Mouse (Mus musculus) embryonic facial prominence, embryonic 13.5 days (tissue): Measurements from ENCODE around the gene Cbr3. TPM values are rescaled to one million over a fixed set of nuclear protein-coding genes. Genes with fewer than 3 reads are reported as not detected.
"Not testable (repeated sequence)": the region's sequence is repeated elsewhere in the genome, so short reads cannot be mapped to it uniquely, and the experiment has no call there.

Experiments
- ATAC-seq: fragments of 200-750 bp; cut with Nextera tagmentation; 2 replicates; pipeline ENCODE4 v1.8.0; 2017; ENCODE audit warnings: low read depth; ENCODE audit not compliant: insufficient number of reproducible peaks, insufficient read depth, low FRiP score, low TSS enrichment
- H3K27ac ChIP-seq: fragments of 300-500 bp; sonication (generic); 2 replicates; pipeline ENCODE4 v1.5.1; 2015; ENCODE audit warnings: moderate library complexity, mild to moderate bottlenecking, inconsistent platforms
- H3K27me3 ChIP-seq: fragments of 300-500 bp; sonication (generic); 2 replicates; pipeline ENCODE4 v1.6.1; 2015; ENCODE audit warnings: mild to moderate bottlenecking, inconsistent platforms
- H3K36me3 ChIP-seq: fragments of 300-500 bp; sonication (generic); 2 replicates; pipeline ENCODE4 v1.6.1; 2015; ENCODE audit warnings: mild to moderate bottlenecking, inconsistent platforms
- H3K4me1 ChIP-seq: fragments of 300-500 bp; sonication (generic); 2 replicates; pipeline ENCODE4 v1.6.1; 2015; ENCODE audit warnings: inconsistent platforms
- H3K4me2 ChIP-seq: fragments of 300-500 bp; sonication (generic); 2 replicates; pipeline ENCODE4 v1.6.1; 2015; ENCODE audit warnings: moderate library complexity, mild to moderate bottlenecking, inconsistent platforms
- H3K4me3 ChIP-seq: fragments of 300-500 bp; sonication (generic); 2 replicates; pipeline ENCODE4 v1.5.1; 2015; ENCODE audit warnings: mild to moderate bottlenecking, inconsistent platforms
- H3K9ac ChIP-seq: fragments of 300-500 bp; sonication (generic); 2 replicates; pipeline ENCODE4 v1.6.1; 2015; ENCODE audit warnings: mild to moderate bottlenecking, inconsistent platforms
- H3K9me3 ChIP-seq: fragments of 300-500 bp; sonication (generic); 2 replicates; pipeline ENCODE4 v1.6.1; 2016; ENCODE audit warnings: inconsistent platforms
- WGBS: fragments of 180-500 bp; shearing (Covaris S2); methylation state at CpG from one replicate; pipeline ENCODE4 v1.1.7; 2015; ENCODE audit warnings: mixed read lengths; 5-methylcytosine and 5-hydroxymethylcytosine counted together
- polyA plus RNA-seq: library from polyadenylated mRNA; unstranded; fragments of >200 nt; fragmentation: Nextera tagmentation; extraction: Ambion mirVana; gene quantifications from 2 replicates; pipeline ENCODE4 v1.2.1, GENCODE M21; 2015

The Cbr3 gene
- polyA plus RNA-seq = 8.1 and 9.9 TPM in 2 replicates

GRCm38 (mm10) chr16:93682689-93683507 lies at the start of gene Cbr3:
Gene Cbr3 (plus strand): TSS chr16:93683215.
- Histone ChIP-seq H3K27me3 (peaks cover 67% of the 10 kb centered on the region), H3K9ac (peak within 1 kb of the TSS; percentile 74), H3K4me2 (peak within 1 kb of the TSS; percentile 97), H3K27ac (no peak within 1 kb of the TSS), H3K4me3 (peak within 1 kb of the TSS; percentile 53), H3K36me3 (no peaks in the 10 kb centered on the region), H3K9me3 (no peaks in the 10 kb centered on the region), H3K4me1 (peaks cover 28% of the 10 kb centered on the region)
- WGBS = under 1% methylated on average over 63 of the region's 63 CpGs
- peak; percentile 64; the same call in 1 of the 2 replicates for ATAC-seq

DNA sequence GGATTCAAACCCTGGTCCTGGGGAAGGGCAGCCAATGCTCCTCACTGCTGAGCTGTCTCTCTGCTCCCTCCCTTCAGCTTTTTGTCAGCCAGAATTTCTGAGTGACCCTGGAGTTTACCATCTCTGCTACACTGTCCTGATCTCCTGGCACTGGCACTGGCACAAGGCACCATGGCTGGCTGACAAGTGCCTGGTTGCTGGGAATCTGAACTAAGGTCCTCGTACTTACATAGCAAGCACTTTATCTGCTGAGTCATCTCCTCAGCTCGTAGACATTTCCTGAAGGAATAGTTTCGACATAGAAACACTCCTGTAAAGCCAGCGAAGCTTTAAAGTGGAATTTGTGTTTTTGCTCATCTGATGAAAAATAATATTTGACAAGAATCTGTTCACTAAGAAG lies 39.0 kb upstream of the Cbr3 start:
- H3K9ac ChIP-seq = no peak overlapping the region
- no peaks in the 10 kb centered on the region for H3K27me3 ChIP-seq
- H3K36me3 ChIP-seq = no peaks in the 10 kb centered on the region
- 59% methylated on average over 4 of the region's 4 CpGs for WGBS
- no peaks in the 10 kb centered on the region for H3K4me1 ChIP-seq
- ATAC-seq = no peak
- no peak overlapping the region for H3K4me3 ChIP-seq
- no peak overlapping the region for H3K27ac ChIP-seq
- H3K4me2 ChIP-seq = no peak overlapping the region
- H3K9me3 ChIP-seq = no peaks in the 10 kb centered on the region

- no peaks in the 10 kb centered on the region for H3K4me1 ChIP-seq
- 72% methylated on average over 5 of the region's 5 CpGs for WGBS
- no peak overlapping the region for H3K9ac ChIP-seq
- no peaks in the 10 kb centered on the region for H3K9me3 ChIP-seq
- no peaks in the 10 kb centered on the region for H3K36me3 ChIP-seq
- H3K4me3 ChIP-seq = no peak overlapping the region
- H3K27me3 ChIP-seq = no peaks in the 10 kb centered on the region
- no peak overlapping the region for H3K27ac ChIP-seq
- no peak overlapping the region for H3K4me2 ChIP-seq
- ATAC-seq = no peak
Measured at GRCm38 (mm10) chr16:93648441-93649183, 34.4 kb upstream of the Cbr3 start.

GRCm38 (mm10) chr16:93667976-93668375 lies 15.0 kb upstream of the Cbr3 start:
- ATAC-seq = no peak
- Histone ChIP-seq H3K9me3 (peaks cover 12% of the 10 kb centered on the region), H3K27ac (no peak overlapping the region), H3K27me3 (no peaks in the 10 kb centered on the region), H3K9ac (no peak overlapping the region), H3K4me2 (no peak overlapping the region), H3K36me3 (no peaks in the 10 kb centered on the region), H3K4me1 (no peaks in the 10 kb centered on the region), H3K4me3 (no peak overlapping the region)

- no peak overlapping the region for H3K4me3 ChIP-seq
- no peak for ATAC-seq
- no peaks in the 10 kb centered on the region for H3K36me3 ChIP-seq
- H3K27me3 ChIP-seq = no peaks in the 10 kb centered on the region
- H3K9me3 ChIP-seq = peaks cover 12% of the 10 kb centered on the region
- no peaks in the 10 kb centered on the region for H3K4me1 ChIP-seq
- H3K9ac ChIP-seq = no peak overlapping the region
- no peak overlapping the region for H3K27ac ChIP-seq
- H3K4me2 ChIP-seq = no peak overlapping the region
Measured at GRCm38 (mm10) chr16:93669521-93669920, 13.5 kb upstream of the Cbr3 start.

GRCm38 (mm10) chr16:93670466-93670865 lies 12.5 kb upstream of the Cbr3 start:
- H3K27ac ChIP-seq, H3K9ac ChIP-seq, H3K4me1 ChIP-seq, H3K4me3 ChIP-seq, ATAC-seq, H3K36me3 ChIP-seq, H3K4me2 ChIP-seq, H3K27me3 ChIP-seq: not testable (repeated sequence)
- 36% methylated on average over 4 of the region's 4 CpGs for WGBS
- peaks cover 12% of the 10 kb centered on the region for H3K9me3 ChIP-seq

DNA sequence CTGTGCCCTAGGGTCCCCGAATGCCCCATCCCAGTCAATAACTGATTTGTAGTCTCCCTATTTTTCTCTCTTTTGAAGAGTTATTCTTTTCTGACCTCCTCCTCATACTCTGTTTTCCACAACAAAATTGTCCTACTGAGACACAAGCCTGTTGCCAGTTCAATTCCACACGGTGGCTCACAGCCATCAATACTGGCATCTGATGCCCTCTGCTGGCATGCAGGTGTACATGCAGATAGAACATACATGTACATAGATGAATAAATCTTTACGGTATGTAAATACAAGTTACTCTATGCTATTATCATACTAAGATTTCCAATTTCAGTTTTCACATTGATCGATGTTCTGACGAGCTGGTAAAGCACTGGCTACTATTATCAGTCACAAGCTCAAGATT lies 12.0 kb upstream of the Cbr3 start:
- Histone ChIP-seq H3K9me3 (peaks cover 12% of the 10 kb centered on the region), H3K4me2 (no peak overlapping the region), H3K9ac (no peak overlapping the region), H3K27me3 (no peaks in the 10 kb centered on the region), H3K36me3 (no peaks in the 10 kb centered on the region), H3K4me1 (no peaks in the 10 kb centered on the region), H3K4me3 (no peak overlapping the region), H3K27ac (no peak overlapping the region)
- 90% methylated on average over 5 of the region's 5 CpGs for WGBS
- no peak for ATAC-seq

DNA sequence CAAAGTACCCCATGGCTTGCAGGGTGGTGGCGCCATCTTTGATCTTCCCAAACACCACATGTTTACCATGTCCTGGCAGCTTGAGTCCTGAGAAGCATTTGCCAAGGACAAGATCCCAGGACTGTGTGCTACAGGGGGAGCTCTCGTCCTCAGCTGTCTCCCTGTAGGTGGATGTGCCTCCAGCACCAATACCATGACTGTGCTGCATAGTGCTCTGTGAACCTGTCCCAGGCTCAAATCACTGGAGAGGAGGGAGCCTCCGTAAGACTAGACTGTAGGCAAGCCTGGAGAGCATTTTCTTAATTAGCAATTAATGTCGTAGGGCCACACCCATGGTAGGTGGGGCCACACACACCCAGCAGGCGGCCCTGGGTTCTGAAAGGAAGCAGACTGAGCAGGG lies 6.6 kb upstream of the Cbr3 start:
- H3K27me3 ChIP-seq = peaks cover 22% of the 10 kb centered on the region
- 74% methylated on average over 5 of the region's 5 CpGs for WGBS
- H3K4me2 ChIP-seq = no peak overlapping the region
- H3K4me3 ChIP-seq = no peak overlapping the region
- H3K4me1 ChIP-seq = no peaks in the 10 kb centered on the region
- no peak overlapping the region for H3K27ac ChIP-seq
- no peaks in the 10 kb centered on the region for H3K9me3 ChIP-seq
- no peak overlapping the region for H3K9ac ChIP-seq
- ATAC-seq = no peak
- H3K36me3 ChIP-seq = no peaks in the 10 kb centered on the region

DNA sequence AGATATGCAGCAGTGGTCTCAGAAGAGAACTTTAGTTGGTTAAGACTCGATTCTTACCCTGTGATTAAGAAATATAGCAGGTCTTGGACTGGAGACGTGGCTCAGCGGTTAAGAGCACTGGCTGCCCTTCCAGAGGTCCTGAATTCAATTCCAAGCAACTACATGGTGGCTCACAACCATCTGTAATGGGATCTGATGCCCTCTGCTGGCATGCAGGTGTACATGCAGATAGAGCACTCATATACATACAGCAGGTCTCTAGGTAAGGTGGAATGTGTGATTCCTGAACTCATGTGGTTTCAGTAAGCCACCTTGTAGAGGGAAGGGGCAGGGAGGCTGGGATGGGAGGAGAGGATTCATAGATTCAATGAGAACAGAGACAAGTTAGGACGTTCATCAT lies 4.8 kb upstream of the Cbr3 start:
- Histone ChIP-seq H3K4me1 (peaks cover 12% of the 10 kb centered on the region), H3K4me3 (no peak overlapping the region), H3K27me3 (peaks cover 40% of the 10 kb centered on the region), H3K9me3 (no peaks in the 10 kb centered on the region), H3K4me2 (no peak overlapping the region), H3K27ac (no peak overlapping the region), H3K9ac (no peak overlapping the region), H3K36me3 (no peaks in the 10 kb centered on the region)
- ATAC-seq = no peak
- WGBS = 76% methylated on average over 4 of the region's 4 CpGs

DNA sequence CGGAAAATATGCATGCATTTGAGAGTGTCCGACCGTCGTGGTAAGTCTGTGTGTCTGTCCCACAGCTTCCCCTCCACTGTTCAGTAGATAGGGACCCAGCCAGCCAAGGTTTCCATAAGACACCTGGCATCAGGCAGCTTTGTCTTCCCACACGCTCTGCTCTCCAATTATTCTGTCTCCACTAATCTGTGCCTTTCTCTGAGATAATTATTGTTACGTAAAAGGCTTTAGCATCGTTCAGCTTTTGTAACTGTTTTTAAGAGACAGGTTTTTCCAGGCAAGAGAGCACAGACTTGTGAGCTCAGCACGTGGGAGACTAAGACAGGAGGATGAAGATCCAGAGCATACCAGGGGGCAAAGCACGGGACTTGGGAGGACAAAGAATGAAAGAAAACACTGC lies 3.9 kb upstream of the Cbr3 start:
- Histone ChIP-seq H3K27ac (no peak overlapping the region), H3K9me3 (no peaks in the 10 kb centered on the region), H3K4me3 (no peak overlapping the region), H3K4me2 (no peak overlapping the region), H3K36me3 (no peaks in the 10 kb centered on the region), H3K4me1 (peaks cover 22% of the 10 kb centered on the region), H3K27me3 (peaks cover 50% of the 10 kb centered on the region), H3K9ac (no peak overlapping the region)
- no peak for ATAC-seq
- WGBS = 49% methylated on average over 9 of the region's 9 CpGs

DNA sequence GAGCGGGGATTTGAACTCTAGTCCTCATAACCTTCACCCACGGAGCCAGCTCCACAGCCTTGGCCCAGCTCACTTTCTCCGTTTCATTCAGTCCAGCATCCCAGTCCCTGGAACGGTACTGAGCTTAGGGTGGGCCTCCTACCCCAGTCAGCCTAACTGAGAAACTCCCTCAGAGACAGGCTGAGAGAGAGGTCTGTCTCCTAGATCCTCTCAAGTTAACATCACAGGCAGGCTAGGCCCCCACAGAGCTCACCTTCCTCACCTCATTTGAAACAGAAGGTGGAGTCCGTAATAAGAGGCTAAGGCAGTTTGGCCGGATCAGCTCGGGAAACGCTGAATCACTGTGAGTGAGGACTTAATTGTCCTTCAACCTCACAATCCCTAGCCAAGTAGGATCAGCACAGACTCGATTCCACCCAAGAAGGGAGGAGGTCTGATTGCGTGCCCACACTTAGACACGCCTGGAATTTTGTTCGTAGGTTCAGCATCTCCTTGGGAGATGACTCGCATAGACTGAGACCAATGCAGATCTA lies 793 bp upstream of the Cbr3 start:
- peaks cover 67% of the 10 kb centered on the region for H3K27me3 ChIP-seq
- H3K9me3 ChIP-seq = no peaks in the 10 kb centered on the region
- H3K27ac ChIP-seq = no peak overlapping the region
- H3K4me2 ChIP-seq = peak overlapping the region; percentile 97
- 18% methylated on average over 13 of the region's 13 CpGs for WGBS
- H3K4me3 ChIP-seq = peak overlapping the region; percentile 53
- H3K36me3 ChIP-seq = no peaks in the 10 kb centered on the region
- no peak for ATAC-seq
- H3K9ac ChIP-seq = no peak overlapping the region
- peaks cover 28% of the 10 kb centered on the region for H3K4me1 ChIP-seq
